Mouse (Mus musculus): Measurements from ENCODE around the gene Dtnb. TPM values are rescaled to one million over a fixed set of nuclear protein-coding genes. Genes with fewer than 3 reads are reported as not detected.

Dtnb gene
- polyA plus RNA-seq, 1 experiment from 2014 or later = 41.1 TPM

- no peak for TF ChIP-seq CTCF (IDR thresholded peaks at IDR 0.05; ENCODE audit: low read depth)
- H3K36me3 ChIP-seq (ENCODE audit: insufficient read depth) = peaks cover 15% of the 10 kb centered on the region
- no peaks in the 10 kb centered on the region for H3K27me3 ChIP-seq (ENCODE audit: insufficient read depth, low read length)
- no peak overlapping the region for H3K4me2 ChIP-seq
- DNase-seq = peak; percentile 65
- no peak overlapping the region for H3K9ac ChIP-seq
- no peak overlapping the region for H3K27ac ChIP-seq (ENCODE audit: low read depth)
- 22% methylated on average over 4 of the region's 4 CpGs for WGBS
- peaks cover 19% of the 10 kb centered on the region for H3K4me1 ChIP-seq (ENCODE audit: insufficient read depth)
- H3K4me3 ChIP-seq (ENCODE audit: low read depth, low read length) = no peak overlapping the region
- H3K9me3 ChIP-seq (ENCODE audit: low read depth, low read length) = no peaks in the 10 kb centered on the region
- no peak for ATAC-seq (ENCODE audit: insufficient read depth)
Measured at GRCm38 (mm10) chr12:3819899-3820298, 247.7 kb downstream of the Dtnb start.

- Histone ChIP-seq H3K4me1 (ENCODE audit: insufficient read depth) (peaks cover 21% of the 10 kb centered on the region), H3K4me3 (ENCODE audit: low read depth, low read length) (no peak overlapping the region), H3K27me3 (ENCODE audit: insufficient read depth, low read length) (no peaks in the 10 kb centered on the region), H3K27ac (ENCODE audit: low read depth) (no peak overlapping the region), H3K4me2 (no peak overlapping the region), H3K9ac (no peak overlapping the region), H3K9me3 (ENCODE audit: low read depth, low read length) (no peaks in the 10 kb centered on the region), H3K36me3 (ENCODE audit: insufficient read depth) (no peaks in the 10 kb centered on the region)
- ATAC-seq (ENCODE audit: insufficient read depth) = no peak
- TF ChIP-seq CTCF (IDR thresholded peaks at IDR 0.05; ENCODE audit: low read depth) = no peak
- 72% methylated on average over 5 of the region's 5 CpGs for WGBS
- no peak for DNase-seq
Measured at GRCm38 (mm10) chr12:3823408-3823807, 251.2 kb downstream of the Dtnb start.

- TF ChIP-seq CTCF (IDR thresholded peaks at IDR 0.05; ENCODE audit: low read depth) = no peak
- H3K9me3 ChIP-seq (ENCODE audit: low read depth, low read length) = no peaks in the 10 kb centered on the region
- H3K4me1 ChIP-seq (ENCODE audit: insufficient read depth) = peaks cover 16% of the 10 kb centered on the region
- H3K4me2 ChIP-seq = no peak overlapping the region
- H3K36me3 ChIP-seq (ENCODE audit: insufficient read depth) = 0 out of 2 replicates have a peak, but pooled peaks cover 3% of the 10 kb centered on the region
- no peak overlapping the region for H3K4me3 ChIP-seq (ENCODE audit: low read depth, low read length)
- no peaks in the 10 kb centered on the region for H3K27me3 ChIP-seq (ENCODE audit: insufficient read depth, low read length)
- ATAC-seq (ENCODE audit: insufficient read depth) = 0 out of 2 replicates have a peak, but pooled peaks have one; percentile 21
- no peak for DNase-seq
- H3K27ac ChIP-seq (ENCODE audit: low read depth) = no peak overlapping the region
- H3K9ac ChIP-seq = no peak overlapping the region
- WGBS = 70% methylated on average over 5 of the region's 5 CpGs
Measured at GRCm38 (mm10) chr12:3824906-3825713, 252.9 kb downstream of the Dtnb start.

GRCm38 (mm10) chr12:3825714-3826080, 253.5 kb downstream of the Dtnb start:
- Histone ChIP-seq H3K36me3 (ENCODE audit: insufficient read depth) (0 out of 2 replicates have a peak, but pooled peaks cover 3% of the 10 kb centered on the region), H3K9me3 (ENCODE audit: low read depth, low read length) (no peaks in the 10 kb centered on the region), H3K27me3 (ENCODE audit: insufficient read depth, low read length) (no peaks in the 10 kb centered on the region), H3K4me2 (no peak overlapping the region), H3K9ac (no peak overlapping the region), H3K27ac (ENCODE audit: low read depth) (peak overlapping the region; percentile 47; the same call in 1 of the 2 replicates), H3K4me1 (ENCODE audit: insufficient read depth) (peaks cover 16% of the 10 kb centered on the region), H3K4me3 (ENCODE audit: low read depth, low read length) (no peak overlapping the region)
- peak; percentile 62; the same call in 1 of the 2 replicates for ATAC-seq (ENCODE audit: insufficient read depth)
- DNase-seq = no peak
- no peak for TF ChIP-seq CTCF (IDR thresholded peaks at IDR 0.05; ENCODE audit: low read depth)
- WGBS = 32% methylated on average over 12 of the region's 12 CpGs

GRCm38 (mm10) chr12:3827771-3828170, 255.6 kb downstream of the Dtnb start:
- 75% methylated on average over 5 of the region's 5 CpGs for WGBS
- DNase-seq = no peak
- no peak overlapping the region for H3K27ac ChIP-seq (ENCODE audit: low read depth)
- 0 out of 2 replicates have a peak, but pooled peaks cover 3% of the 10 kb centered on the region for H3K36me3 ChIP-seq (ENCODE audit: insufficient read depth)
- no peak for ATAC-seq (ENCODE audit: insufficient read depth)
- TF ChIP-seq CTCF (IDR thresholded peaks at IDR 0.05; ENCODE audit: low read depth) = no peak
- H3K4me1 ChIP-seq (ENCODE audit: insufficient read depth) = peaks cover 22% of the 10 kb centered on the region
- H3K27me3 ChIP-seq (ENCODE audit: insufficient read depth, low read length) = no peaks in the 10 kb centered on the region
- H3K4me3 ChIP-seq (ENCODE audit: low read depth, low read length) = no peak overlapping the region
- no peaks in the 10 kb centered on the region for H3K9me3 ChIP-seq (ENCODE audit: low read depth, low read length)
- H3K9ac ChIP-seq = no peak overlapping the region
- H3K4me2 ChIP-seq = no peak overlapping the region

Small RNAs within 50 kb of the gene (microRNA-seq; reads per million reads assigned to microRNA genes)
- not detected for gene Gm26050 (ENCODE audit: borderline number of aligned reads)

Other genes with a start within 250 kb of the Dtnb start
- 12.4 and 14.1 TPM in 2 replicates for gene Kif3c, start 207.2 kb upstream of the Dtnb start, polyA plus RNA-seq (2014; fragmentation: Nextera tagmentation; extraction: Ambion mirVana)
- gene Asxl2, start 145.5 kb upstream of the Dtnb start, polyA plus RNA-seq (2014; fragmentation: Nextera tagmentation; extraction: Ambion mirVana) = 18.7 and 21.0 TPM in 2 replicates
- gene Dnmt3a, start 233.6 kb downstream of the Dtnb start, polyA plus RNA-seq (2014; fragmentation: Nextera tagmentation; extraction: Ambion mirVana) = 88.0 and 95.5 TPM in 2 replicates